Mouse (Mus musculus) hindbrain, postnatal 0 days (tissue): ENCODE data around the gene Smpdl3b. TPM values are rescaled to one million over a fixed set of nuclear protein-coding genes. Genes with fewer than 3 reads are reported as not detected.

Source experiments
- ATAC-seq: fragments of 200-750 bp; cut with Nextera tagmentation; 2 replicates; pipeline ENCODE4 v1.8.0; 2017; ENCODE audit warnings: mild to moderate bottlenecking, moderate TSS enrichment, moderate library complexity
- DNase-seq: peaks from one replicate; pipeline ENCODE4 v3.0.0-alpha.2; 2015; ENCODE audit warnings: low spot score
- H3K27ac ChIP-seq: fragments of 300-500 bp; sonication (generic); 2 replicates; pipeline ENCODE4 v1.5.1; 2014; ENCODE audit warnings: mild to moderate bottlenecking
- H3K27me3 ChIP-seq: fragments of 300-500 bp; sonication (generic); 2 replicates; pipeline ENCODE4 v1.6.1; 2014; ENCODE audit warnings: low read length, mixed read lengths; ENCODE audit not compliant: insufficient read depth
- H3K36me3 ChIP-seq: fragments of 300-500 bp; sonication (generic); 2 replicates; pipeline ENCODE4 v1.6.1; 2014; ENCODE audit warnings: low read length, mixed read lengths; ENCODE audit not compliant: insufficient read depth
- H3K4me1 ChIP-seq: fragments of 300-500 bp; sonication (generic); 2 replicates; pipeline ENCODE4 v1.6.1; 2014; ENCODE audit warnings: antibody characterized with exemption, low read length, mixed read lengths; ENCODE audit not compliant: insufficient read depth
- H3K4me2 ChIP-seq: fragments of 300-500 bp; sonication (generic); 2 replicates; pipeline ENCODE4 v1.6.1; 2014; ENCODE audit warnings: low read depth, mild to moderate bottlenecking, low read length, moderate library complexity, mixed read lengths
- H3K4me3 ChIP-seq: fragments of 300-500 bp; sonication (generic); 2 replicates; pipeline ENCODE4 v1.5.1; 2014; ENCODE audit warnings: low read length
- H3K9ac ChIP-seq: fragments of 300-500 bp; sonication (generic); replicated peaks from 2 replicates; pipeline ENCODE4 v1.6.1; 2014; ENCODE audit warnings: mild to moderate bottlenecking, low read length, moderate library complexity, mixed read lengths
- H3K9me3 ChIP-seq: fragments of 300-500 bp; sonication (generic); 2 replicates; pipeline ENCODE4 v1.6.1; 2016; ENCODE audit warnings: low read length, mixed read lengths
- CTCF ChIP-seq: IDR thresholded peaks from 2 replicates; pipeline ENCODE4 v1.5.1; 2016; ENCODE audit warnings: antibody characterized with exemption, control low read depth, low read depth
- WGBS: fragments of 180-500 bp; shearing (Covaris S2); extraction: QIAGEN DNeasy Blood & Tissue Kit; methylation state at CpG from one replicate; pipeline ENCODE4 v1.1.7; 2014; 5-methylcytosine and 5-hydroxymethylcytosine counted together
- polyA plus RNA-seq: library from polyadenylated mRNA; unstranded; fragments of >200 nt; fragmentation: Nextera tagmentation; extraction: Ambion mirVana; gene quantifications from 2 replicates; pipeline ENCODE4 v1.2.1, GENCODE M21; 2015
- total RNA-seq: library from RNA; depleted of rRNA; stranded (reverse); fragments of >200 nt; gene quantifications from 2 replicates; pipeline ENCODE4 v1.2.3, GENCODE M21; 2014

Gene Smpdl3b
- total and polyA plus RNA-seq, 2 experiments from 2014 or later = 0.98 to 1.0 TPM

GRCm38 (mm10) chr4:132735894-132736293 lies 21.2 kb downstream of the Smpdl3b start:
- H3K27ac ChIP-seq = no peak overlapping the region
- H3K9ac ChIP-seq = no peak overlapping the region
- WGBS = 75% methylated on average over 3 of the region's 3 CpGs
- no peaks in the 10 kb centered on the region for H3K27me3 ChIP-seq
- no peak for TF ChIP-seq CTCF
- no peaks in the 10 kb centered on the region for H3K9me3 ChIP-seq
- no peak for ATAC-seq
- DNase-seq = no peak
- H3K4me2 ChIP-seq = no peak overlapping the region
- no peaks in the 10 kb centered on the region for H3K36me3 ChIP-seq
- H3K4me1 ChIP-seq = peaks cover 7% of the 10 kb centered on the region; the same call in 1 of the 2 replicates
- no peak overlapping the region for H3K4me3 ChIP-seq

- no peak for TF ChIP-seq CTCF
- Histone ChIP-seq H3K9ac (no peak overlapping the region), H3K4me3 (no peak overlapping the region), H3K4me1 (peaks cover 7% of the 10 kb centered on the region; the same call in 1 of the 2 replicates), H3K27me3 (no peaks in the 10 kb centered on the region), H3K9me3 (no peaks in the 10 kb centered on the region), H3K4me2 (no peak overlapping the region), H3K27ac (no peak overlapping the region), H3K36me3 (no peaks in the 10 kb centered on the region)
- 61% methylated on average over 2 of the region's 2 CpGs for WGBS
- DNase-seq (no peak), ATAC-seq (no peak)
Observed at GRCm38 (mm10) chr4:132735389-132735788, 21.7 kb downstream of the Smpdl3b start.

DNA sequence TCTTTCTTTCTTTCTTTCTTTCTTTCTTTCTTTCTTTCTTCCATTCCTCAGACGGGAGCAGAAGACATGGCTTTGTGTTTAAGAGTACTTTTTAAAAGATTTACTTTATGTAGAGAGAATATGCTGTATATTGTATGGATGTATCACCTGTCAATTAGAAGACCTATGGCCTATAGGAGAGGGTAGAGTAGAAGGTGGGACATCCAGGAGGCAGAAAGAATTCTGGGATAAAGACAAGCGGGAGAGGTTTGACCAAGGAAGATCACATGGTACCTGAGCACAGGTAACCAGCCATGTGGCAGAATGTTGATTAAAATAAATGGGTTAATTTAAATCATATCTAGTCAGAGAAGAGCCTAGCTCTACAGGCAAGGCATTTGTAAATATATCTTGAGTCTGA lies 22.3 kb downstream of the Smpdl3b start:
- H3K9ac ChIP-seq = no peak overlapping the region
- 92% methylated on average over 2 of the region's 2 CpGs for WGBS
- H3K9me3 ChIP-seq = no peaks in the 10 kb centered on the region
- no peaks in the 10 kb centered on the region for H3K36me3 ChIP-seq
- DNase-seq = no peak
- TF ChIP-seq CTCF = no peak
- no peak for ATAC-seq
- H3K4me2 ChIP-seq = no peak overlapping the region
- H3K4me1 ChIP-seq = peaks cover 7% of the 10 kb centered on the region; the same call in 1 of the 2 replicates
- no peaks in the 10 kb centered on the region for H3K27me3 ChIP-seq
- H3K27ac ChIP-seq = no peak overlapping the region
- H3K4me3 ChIP-seq = no peak overlapping the region

DNA sequence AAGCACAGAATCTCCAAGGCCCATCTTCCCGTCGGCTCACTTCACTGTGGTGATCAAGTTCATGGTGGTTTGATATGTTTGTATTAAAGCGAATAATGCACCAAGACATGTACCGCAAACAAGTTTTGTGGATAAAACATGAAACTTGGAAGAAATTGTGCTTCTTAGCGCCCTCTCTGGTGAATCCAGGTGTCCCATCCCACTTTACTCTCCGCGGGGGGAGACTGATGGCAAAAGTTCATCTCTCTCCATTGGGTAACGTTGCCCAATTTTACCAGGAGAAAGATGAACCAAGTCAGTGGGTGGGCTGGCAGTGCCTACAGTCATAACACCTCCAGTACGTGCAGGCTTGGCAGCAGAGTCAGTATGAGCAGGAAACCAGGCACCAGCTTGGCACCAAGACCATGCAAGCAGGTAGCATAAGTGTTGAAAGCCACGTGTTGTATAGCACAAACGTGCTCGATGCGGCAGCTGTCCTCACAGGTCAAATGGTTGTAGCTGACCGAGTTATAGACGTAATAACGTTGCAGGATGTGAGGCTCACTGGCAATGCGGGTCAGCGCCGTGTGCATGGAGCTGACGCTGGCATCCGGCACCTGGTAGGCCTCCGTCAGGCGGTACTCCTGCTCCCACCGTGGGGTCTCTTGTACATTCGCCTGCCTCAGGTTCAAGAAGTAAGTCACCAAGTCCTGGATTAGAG lies 23.8 kb downstream of the Smpdl3b start:
- Histone ChIP-seq H3K4me3 (no peak overlapping the region), H3K9me3 (no peaks in the 10 kb centered on the region), H3K27ac (no peak overlapping the region), H3K36me3 (no peaks in the 10 kb centered on the region), H3K4me1 (peaks cover 7% of the 10 kb centered on the region; the same call in 1 of the 2 replicates), H3K9ac (no peak overlapping the region; the same call in 1 of the 2 replicates), H3K27me3 (no peaks in the 10 kb centered on the region), H3K4me2 (no peak overlapping the region)
- ATAC-seq = no peak
- 91% methylated on average over 25 of the region's 25 CpGs for WGBS
- peak; percentile 31; the same call in 1 of the 2 replicates for TF ChIP-seq CTCF
- DNase-seq = no peak

GRCm38 (mm10) chr4:132732148-132732684 lies 24.8 kb downstream of the Smpdl3b start, which contains the start of gene Xkr8:
Xkr8 (minus strand) TSS chr4:132732546.
- Histone ChIP-seq H3K27me3 (no peaks in the 10 kb centered on the region), H3K9ac (peak within 1 kb of the TSS; percentile 69), H3K4me2 (peak within 1 kb of the TSS; percentile 85), H3K4me1 (peaks cover 7% of the 10 kb centered on the region; the same call in 1 of the 2 replicates), H3K4me3 (peak within 1 kb of the TSS; percentile 59), H3K36me3 (0 out of 2 replicates have a peak, but pooled peaks cover 6% of the 10 kb centered on the region), H3K27ac (peak within 1 kb of the TSS; percentile 60; the same call in 1 of the 2 replicates), H3K9me3 (no peaks in the 10 kb centered on the region)
- peak; percentile 88 for DNase-seq
- TF ChIP-seq CTCF = peak; percentile 28
- peak; percentile 95 for ATAC-seq
- WGBS = 3% methylated on average over 33 of the region's 34 CpGs

GRCm38 (mm10) chr4:132731616-132732015 lies 25.4 kb downstream of the Smpdl3b start:
- WGBS = 44% methylated on average over 12 of the region's 12 CpGs
- H3K27me3 ChIP-seq = no peaks in the 10 kb centered on the region
- peak overlapping the region; percentile 85 for H3K4me2 ChIP-seq
- no peaks in the 10 kb centered on the region for H3K9me3 ChIP-seq
- TF ChIP-seq CTCF = no peak
- ATAC-seq (no peak), DNase-seq (no peak)
- H3K27ac ChIP-seq = peak overlapping the region; percentile 60; the same call in 1 of the 2 replicates
- H3K9ac ChIP-seq = peak overlapping the region; percentile 69
- H3K36me3 ChIP-seq = 0 out of 2 replicates have a peak, but pooled peaks cover 8% of the 10 kb centered on the region
- H3K4me1 ChIP-seq = peaks cover 7% of the 10 kb centered on the region; the same call in 1 of the 2 replicates
- H3K4me3 ChIP-seq = peak overlapping the region; percentile 59
